Comparison of ENCODE assay signal across 41 mouse cellular contexts in the genomic region with DNA sequence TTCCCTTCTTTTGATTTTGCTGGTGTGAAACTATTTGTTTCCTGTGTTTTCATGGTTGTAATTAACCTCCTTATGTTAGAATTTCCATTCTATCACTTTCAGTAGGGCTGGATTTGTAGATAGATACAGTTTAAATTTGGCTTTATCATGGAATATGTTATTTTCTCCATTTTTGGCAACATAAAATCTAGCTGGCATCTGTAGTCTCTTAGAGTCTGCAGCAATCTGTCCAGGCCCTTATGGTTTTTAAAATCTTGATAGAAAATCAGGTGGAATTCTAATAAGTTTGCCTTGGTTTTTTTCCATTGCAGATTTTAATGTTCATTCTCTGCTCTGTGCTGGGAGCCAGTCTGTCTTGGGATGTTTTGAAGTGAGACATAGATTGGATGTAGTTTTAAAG. TPM values are rescaled to one million over a fixed set of nuclear protein-coding genes. Genes with fewer than 3 reads are reported as not detected.
A peak's percentile ranks its signal among the peaks of the same experiment; 100 is the strongest.
DNase-seq lines count a peak whose midpoint lies in the region; ATAC-seq lines count a peak whose summit lies in the region.
"Had no signal": no experiment of that assay in that cellular context is flagged by ENCODE, and none has a peak within 500 bp of the region (broad histone marks: within the 10 kb centered on the region; RNA-seq: fewer than 3 reads in every experiment).

No protein-coding gene starts in this region.

- no peaks in the 10 kb centered on the region for H3K9me3 ChIP-seq in forebrain, embryonic 14.5 days (replicated peaks; ENCODE audit: control insufficient read depth, low read length)
- H3K9me3 ChIP-seq in forebrain, embryonic 10.5 days = no peaks in the 10 kb centered on the region
- H3K9me3 ChIP-seq: embryonic facial prominence, embryonic 12.5 days; heart, embryonic 13.5 days; hindbrain, embryonic 15.5 days; limb, embryonic 10.5 days; limb, embryonic 15.5 days; liver, embryonic 13.5 days; megakaryocyte, embryonic 14.5 days; midbrain, embryonic 12.5 days; neural tube, embryonic 13.5 days had no signal

- H3K27ac ChIP-seq in forebrain, embryonic 14.5 days (ENCODE audit: low read depth, low read length) = no peak overlapping the region
- H3K27ac ChIP-seq in forebrain, embryonic 10.5 days = no peak overlapping the region
- H3K27ac ChIP-seq: embryonic facial prominence, embryonic 12.5 days; heart, embryonic 13.5 days; hindbrain, embryonic 15.5 days; limb, embryonic 10.5 days; limb, embryonic 15.5 days; liver, embryonic 13.5 days; midbrain, embryonic 12.5 days; neural tube, embryonic 13.5 days had no signal

- no peaks in the 10 kb centered on the region for H3K4me1 ChIP-seq in forebrain, embryonic 14.5 days (ENCODE audit: control insufficient read depth, insufficient read depth, low read length)
- H3K4me1 ChIP-seq in forebrain, embryonic 10.5 days = no peaks in the 10 kb centered on the region
- H3K4me1 ChIP-seq: embryonic facial prominence, embryonic 12.5 days; heart, embryonic 13.5 days; hindbrain, embryonic 15.5 days; limb, embryonic 10.5 days; limb, embryonic 15.5 days; liver, embryonic 13.5 days; megakaryocyte, embryonic 14.5 days; midbrain, embryonic 12.5 days; neural tube, embryonic 13.5 days had no signal

- H3K4me2 ChIP-seq in forebrain, embryonic 14.5 days (ENCODE audit: low read length) = no peak overlapping the region
- H3K4me2 ChIP-seq: embryonic facial prominence, embryonic 12.5 days; heart, embryonic 13.5 days; hindbrain, embryonic 15.5 days; limb, embryonic 15.5 days; liver, embryonic 13.5 days; midbrain, embryonic 12.5 days; neural tube, embryonic 13.5 days had no signal

- H3K9ac ChIP-seq in forebrain, embryonic 14.5 days (ENCODE audit: low read length) = no peak overlapping the region
- H3K9ac ChIP-seq: embryonic facial prominence, embryonic 12.5 days; heart, embryonic 13.5 days; hindbrain, embryonic 15.5 days; limb, embryonic 15.5 days; liver, embryonic 13.5 days; midbrain, embryonic 12.5 days; neural tube, embryonic 13.5 days had no signal

- no peaks in the 10 kb centered on the region for H3K27me3 ChIP-seq in forebrain, embryonic 14.5 days (replicated peaks; ENCODE audit: control insufficient read depth, insufficient read depth, low read length)
- H3K27me3 ChIP-seq in forebrain, embryonic 10.5 days (ENCODE audit: poor library complexity, severe bottlenecking) = no peaks in the 10 kb centered on the region
- H3K27me3 ChIP-seq: CH12.LX; embryonic facial prominence, embryonic 12.5 days; heart, embryonic 13.5 days; hindbrain, embryonic 15.5 days; limb, embryonic 15.5 days; liver, embryonic 13.5 days; megakaryocyte, embryonic 14.5 days; midbrain, embryonic 12.5 days; neural tube, embryonic 13.5 days had no signal

- no peak for ATAC-seq in forebrain, embryonic 14.5 days
- ATAC-seq: activated CD4-positive, CD25-positive, alpha-beta regulatory T cell, adult 4 months; inflammation-experienced regulatory T-cells, adult 6 months; lung, postnatal 0 days had no signal

- no peaks in the 10 kb centered on the region for H3K36me3 ChIP-seq in forebrain, embryonic 14.5 days (ENCODE audit: control insufficient read depth, insufficient read depth, low read length)
- H3K36me3 ChIP-seq in forebrain, embryonic 10.5 days (replicated peaks) = no peaks in the 10 kb centered on the region
- H3K36me3 ChIP-seq: embryonic facial prominence, embryonic 12.5 days; heart, embryonic 13.5 days; hindbrain, embryonic 15.5 days; limb, embryonic 10.5 days; limb, embryonic 15.5 days; liver, embryonic 13.5 days; midbrain, embryonic 12.5 days; neural tube, embryonic 13.5 days had no signal

- peak; percentile 5 for DNase-seq in forebrain, embryonic 14.5 days (ENCODE audit: low spot score)
- DNase-seq in forebrain, embryonic 10.5 days (ENCODE audit: extremely low spot score, low spot score) = no peak
- DNase-seq in frontal cortex, adult 2 months (ENCODE audit: extremely low spot score in 1 of 2, low spot score in 1 of 2) = peak; percentile 1 to 25
- no peak for DNase-seq in frontal cortex, postnatal 14 days (ENCODE audit: low spot score in 2 of 2)
- peak; percentile 3 to 5 for DNase-seq in left cerebral cortex, adult 9 months (ENCODE audit: low spot score in 2 of 2)
- no peak for DNase-seq in left cerebral cortex, adult 11 months (ENCODE audit: low spot score)
- peak; percentile 1 to 68 for DNase-seq in layer of hippocampus, postnatal 14 days (ENCODE audit: low spot score in 2 of 2)
- no peak for DNase-seq in thymus, postnatal 14 days
- DNase-seq: adrenal gland, adult 2 months; adrenal gland, postnatal 36 days; cerebellum, adult 11-12 months; cerebellum, adult 9-11 months; embryo, embryonic 11 days; gastrocnemius, postnatal 10 days; heart, postnatal 10 days; kidney, adult 11 months; kidney, postnatal 25 days; liver, embryonic 13.5 days; lung, adult 18-20 months; lung, postnatal 4 days had no signal

- no peak overlapping the region for H3K4me3 ChIP-seq in forebrain, embryonic 14.5 days (ENCODE audit: low read depth, low read length)
- no peak overlapping the region for H3K4me3 ChIP-seq in forebrain, embryonic 10.5 days
- H3K4me3 ChIP-seq: embryonic facial prominence, embryonic 12.5 days; heart, embryonic 13.5 days; hindbrain, embryonic 15.5 days; limb, embryonic 10.5 days; limb, embryonic 15.5 days; liver, embryonic 13.5 days; megakaryocyte, embryonic 14.5 days; midbrain, embryonic 12.5 days; neural tube, embryonic 13.5 days had no signal

RNA-seq across cellular contexts. Expression of a gene that starts 6.0 kb away (rescaled TPM):
- not detected in 2 replicates for polyA plus RNA-seq in forebrain, embryonic 14.5 days (2014; fragmentation: Nextera tagmentation; extraction: Ambion mirVana)
- not detected in 2 replicates for polyA plus RNA-seq in forebrain, embryonic 10.5 days (2016; fragmentation: Nextera tagmentation; extraction: Ambion mirVana)
- not detected in 2 replicates for polyA plus RNA-seq in frontal cortex, adult 2 months (2012; rRNA removed)
- total RNA-seq in layer of hippocampus, postnatal 14 days (2021) = not detected
- total RNA-seq: adrenal gland, adult 2 months; adrenal gland, postnatal 36 days; CH12.LX; ES-E14; gastrocnemius, postnatal 10 days; heart, adult 8-10 months; heart, postnatal 10 days; hematopoietic stem cell, adult 5-6 weeks; left cerebral cortex, adult 8-10 months had no signal
- polyA plus RNA-seq: activated CD4-positive, CD25-positive, alpha-beta regulatory T cell, adult 4 months; adrenal gland, adult 2 months; C2C12; embryonic facial prominence, embryonic 12.5 days; gonadal fat pad, adult 2 months; heart, embryonic 13.5 days; hindbrain, embryonic 15.5 days; inflammation-experienced regulatory T-cells, adult 6 months; kidney, embryonic 14.5 days; limb, embryonic 10.5 days; limb, embryonic 15.5 days; liver, embryonic 13.5 days; lung, postnatal 0 days; midbrain, embryonic 12.5 days; neural tube, embryonic 13.5 days; testis, adult 2 months; urinary bladder, adult 2 months had no signal

RNA-seq across cellular contexts. Expression of a gene that starts 13.3 kb away (rescaled TPM):
- not detected in 2 replicates for polyA plus RNA-seq in forebrain, embryonic 14.5 days (2014; fragmentation: Nextera tagmentation; extraction: Ambion mirVana)
- polyA plus RNA-seq in forebrain, embryonic 10.5 days (2016; fragmentation: Nextera tagmentation; extraction: Ambion mirVana) = not detected in 2 replicates
- not detected in 2 replicates for polyA plus RNA-seq in frontal cortex, adult 2 months (2012; rRNA removed)
- total RNA-seq in layer of hippocampus, postnatal 14 days (2021) = not detected
- total RNA-seq: adrenal gland, adult 2 months; adrenal gland, postnatal 36 days; CH12.LX; ES-E14; gastrocnemius, postnatal 10 days; heart, adult 8-10 months; heart, postnatal 10 days; hematopoietic stem cell, adult 5-6 weeks; left cerebral cortex, adult 8-10 months had no signal
- polyA plus RNA-seq: activated CD4-positive, CD25-positive, alpha-beta regulatory T cell, adult 4 months; adrenal gland, adult 2 months; C2C12; gonadal fat pad, adult 2 months; heart, embryonic 13.5 days; hindbrain, embryonic 15.5 days; inflammation-experienced regulatory T-cells, adult 6 months; kidney, embryonic 14.5 days; limb, embryonic 10.5 days; limb, embryonic 15.5 days; liver, embryonic 13.5 days; lung, postnatal 0 days; midbrain, embryonic 12.5 days; neural tube, embryonic 13.5 days; testis, adult 2 months; urinary bladder, adult 2 months had no signal

RNA-seq across cellular contexts. Expression of a gene that starts 31.9 kb away (rescaled TPM):
- polyA plus RNA-seq in forebrain, embryonic 14.5 days (2014; fragmentation: Nextera tagmentation; extraction: Ambion mirVana) = not detected in 2 replicates
- not detected in 2 replicates for polyA plus RNA-seq in forebrain, embryonic 10.5 days (2016; fragmentation: Nextera tagmentation; extraction: Ambion mirVana)
- not detected in 2 replicates for polyA plus RNA-seq in frontal cortex, adult 2 months (2012; rRNA removed)
- total RNA-seq in layer of hippocampus, postnatal 14 days (2021) = not detected
- total RNA-seq: adrenal gland, adult 2 months; adrenal gland, postnatal 36 days; CH12.LX; ES-E14; gastrocnemius, postnatal 10 days; heart, adult 8-10 months; heart, postnatal 10 days; hematopoietic stem cell, adult 5-6 weeks; left cerebral cortex, adult 8-10 months had no signal
- polyA plus RNA-seq: activated CD4-positive, CD25-positive, alpha-beta regulatory T cell, adult 4 months; adrenal gland, adult 2 months; C2C12; embryonic facial prominence, embryonic 12.5 days; gonadal fat pad, adult 2 months; heart, embryonic 13.5 days; hindbrain, embryonic 15.5 days; kidney, embryonic 14.5 days; limb, embryonic 10.5 days; limb, embryonic 15.5 days; liver, embryonic 13.5 days; lung, postnatal 0 days; midbrain, embryonic 12.5 days; neural tube, embryonic 13.5 days; testis, adult 2 months; urinary bladder, adult 2 months had no signal

RNA-seq across cellular contexts. Expression of a gene that starts 32.1 kb away (rescaled TPM):
- not detected in 2 replicates for polyA plus RNA-seq in forebrain, embryonic 14.5 days (2014; fragmentation: Nextera tagmentation; extraction: Ambion mirVana)
- not detected in 2 replicates for polyA plus RNA-seq in forebrain, embryonic 10.5 days (2016; fragmentation: Nextera tagmentation; extraction: Ambion mirVana)
- polyA plus RNA-seq in frontal cortex, adult 2 months (2012; rRNA removed) = not detected in 2 replicates
- total RNA-seq in layer of hippocampus, postnatal 14 days (2021) = not detected
- total RNA-seq: adrenal gland, adult 2 months; adrenal gland, postnatal 36 days; CH12.LX; ES-E14; gastrocnemius, postnatal 10 days; heart, adult 8-10 months; heart, postnatal 10 days; hematopoietic stem cell, adult 5-6 weeks; left cerebral cortex, adult 8-10 months had no signal
- polyA plus RNA-seq: activated CD4-positive, CD25-positive, alpha-beta regulatory T cell, adult 4 months; adrenal gland, adult 2 months; C2C12; embryonic facial prominence, embryonic 12.5 days; gonadal fat pad, adult 2 months; heart, embryonic 13.5 days; hindbrain, embryonic 15.5 days; inflammation-experienced regulatory T-cells, adult 6 months; kidney, embryonic 14.5 days; limb, embryonic 10.5 days; limb, embryonic 15.5 days; liver, embryonic 13.5 days; lung, postnatal 0 days; midbrain, embryonic 12.5 days; neural tube, embryonic 13.5 days; urinary bladder, adult 2 months had no signal

RNA-seq across cellular contexts. Expression of a gene that starts 42.7 kb away (rescaled TPM):
- polyA plus RNA-seq in forebrain, embryonic 14.5 days (2014; fragmentation: Nextera tagmentation; extraction: Ambion mirVana) = not detected in 2 replicates
- not detected in 2 replicates for polyA plus RNA-seq in forebrain, embryonic 10.5 days (2016; fragmentation: Nextera tagmentation; extraction: Ambion mirVana)
- polyA plus RNA-seq in frontal cortex, adult 2 months (2012; rRNA removed) = not detected in 2 replicates
- not detected for total RNA-seq in layer of hippocampus, postnatal 14 days (2021)
- total RNA-seq: adrenal gland, adult 2 months; adrenal gland, postnatal 36 days; CH12.LX; ES-E14; gastrocnemius, postnatal 10 days; heart, adult 8-10 months; heart, postnatal 10 days; hematopoietic stem cell, adult 5-6 weeks; left cerebral cortex, adult 8-10 months had no signal
- polyA plus RNA-seq: activated CD4-positive, CD25-positive, alpha-beta regulatory T cell, adult 4 months; adrenal gland, adult 2 months; C2C12; embryonic facial prominence, embryonic 12.5 days; gonadal fat pad, adult 2 months; heart, embryonic 13.5 days; hindbrain, embryonic 15.5 days; kidney, embryonic 14.5 days; limb, embryonic 10.5 days; limb, embryonic 15.5 days; liver, embryonic 13.5 days; lung, postnatal 0 days; midbrain, embryonic 12.5 days; neural tube, embryonic 13.5 days; testis, adult 2 months; urinary bladder, adult 2 months had no signal

Comparison
In these comparisons a context has a peak if more than half of its experiments do, and no peak if none do; other contexts are left out.
1. DNase-seq: peak in forebrain, embryonic 14.5 days (single experiment), frontal cortex, adult 2 months (2 of 2), left cerebral cortex, adult 9 months (2 of 2) and layer of hippocampus, postnatal 14 days (2 of 2); none in forebrain, embryonic 10.5 days (single experiment), frontal cortex, postnatal 14 days (0 of 2), left cerebral cortex, adult 11 months (single experiment) and thymus, postnatal 14 days (single experiment).